Mouse (Mus musculus) kidney, postnatal 0 days (tissue): Measurements from ENCODE around the gene Rapgef3. TPM values are rescaled to one million over a fixed set of nuclear protein-coding genes. Genes with fewer than 3 reads are reported as not detected.

Experiments used
- ATAC-seq: fragments of 200-750 bp; cut with Nextera tagmentation; replicated peaks from 2 replicates; pipeline ENCODE4 v1.8.0; 2017; ENCODE audit warnings: low read depth, moderate number of reproducible peaks, moderate TSS enrichment, moderate library complexity; ENCODE audit not compliant: low FRiP score
- DNase-seq: peaks from one replicate; pipeline ENCODE4 v3.0.0-alpha.2; 2016; ENCODE audit warnings: low spot score
- H3K27ac ChIP-seq: fragments of 300-500 bp; sonication (generic); 2 replicates; pipeline ENCODE4 v1.5.1; 2014; ENCODE audit warnings: mild to moderate bottlenecking
- H3K27me3 ChIP-seq: fragments of 300-500 bp; sonication (generic); 2 replicates; pipeline ENCODE4 v1.6.1; 2014; ENCODE audit warnings: low read length, mixed read lengths; ENCODE audit not compliant: insufficient read depth
- H3K36me3 ChIP-seq: fragments of 300-500 bp; sonication (generic); 2 replicates; pipeline ENCODE4 v1.6.1; 2014; ENCODE audit warnings: low read length, mixed read lengths; ENCODE audit not compliant: insufficient read depth
- H3K4me1 ChIP-seq: fragments of 300-500 bp; sonication (generic); replicated peaks from 2 replicates; pipeline ENCODE4 v1.6.1; 2014; ENCODE audit warnings: antibody characterized with exemption, low read length, mixed read lengths; ENCODE audit not compliant: insufficient read depth
- H3K4me2 ChIP-seq: fragments of 300-500 bp; sonication (generic); 2 replicates; pipeline ENCODE4 v1.6.1; 2014; ENCODE audit warnings: mild to moderate bottlenecking, low read length, moderate library complexity, mixed read lengths
- H3K4me3 ChIP-seq: fragments of 300-500 bp; sonication (generic); replicated peaks from 2 replicates; pipeline ENCODE4 v1.5.1; 2014; ENCODE audit warnings: low read depth, low read length
- H3K9ac ChIP-seq: fragments of 300-500 bp; sonication (generic); 2 replicates; pipeline ENCODE4 v1.6.1; 2014; ENCODE audit warnings: low read depth, low read length
- H3K9me3 ChIP-seq: fragments of 300-500 bp; sonication (generic); replicated peaks from 2 replicates; pipeline ENCODE4 v1.6.1; 2016; ENCODE audit warnings: low read length, inconsistent platforms, mixed read lengths
- CTCF ChIP-seq: IDR thresholded peaks from 2 replicates; pipeline ENCODE4 v1.5.1; 2016; ENCODE audit warnings: antibody characterized with exemption, low read depth, mild to moderate bottlenecking, moderate library complexity
- WGBS: fragments of 180-500 bp; shearing (Covaris S2); extraction: QIAGEN DNeasy Blood & Tissue Kit; methylation state at CpG from one replicate; pipeline ENCODE4 v1.1.7; 2014; 5-methylcytosine and 5-hydroxymethylcytosine counted together
- polyA plus RNA-seq: library from polyadenylated mRNA; unstranded; fragments of >200 nt; fragmentation: Nextera tagmentation; extraction: Ambion mirVana; gene quantifications from 2 replicates; pipeline ENCODE4 v1.2.1, GENCODE M21; 2015

The Rapgef3 gene
- polyA plus RNA-seq, 1 experiment from 2014 or later: 27.5 TPM

GRCm38 (mm10) chr15:97730365-97730764, 37.4 kb downstream of the Rapgef3 start:
- WGBS: 51% methylated on average over 6 of the region's 6 CpGs
- H3K9me3 ChIP-seq: no peaks in the 10 kb centered on the region

DNA sequence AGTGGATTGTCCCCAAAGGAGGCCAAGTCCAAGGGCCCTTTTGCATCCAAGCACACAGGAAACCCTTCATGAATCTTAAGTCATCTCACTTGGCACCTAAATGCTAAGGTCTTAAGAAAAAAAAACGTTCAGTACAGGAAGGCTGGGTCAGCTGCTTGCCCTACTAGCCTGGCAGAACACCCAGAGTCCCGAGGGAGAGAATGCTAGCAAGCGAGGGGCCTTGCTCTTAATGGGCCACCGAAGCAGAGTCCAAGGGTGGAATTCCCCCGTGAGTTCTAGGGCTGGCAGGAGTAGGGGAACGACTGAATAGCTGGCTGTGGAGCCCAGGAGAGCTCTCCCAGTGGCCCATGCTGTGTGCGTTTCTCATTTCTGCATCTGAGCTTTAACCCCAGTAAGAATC, 39.0 kb downstream of the Rapgef3 start:
- no peak overlapping the region for H3K4me2 ChIP-seq
- 48% methylated on average over 7 of the region's 7 CpGs for WGBS
- H3K4me3 ChIP-seq: no peak overlapping the region
- H3K27me3 ChIP-seq: no peaks in the 10 kb centered on the region
- no peak overlapping the region for H3K9ac ChIP-seq
- H3K4me1 ChIP-seq: peaks cover 8% of the 10 kb centered on the region; the same call in 1 of the 2 replicates
- H3K9me3 ChIP-seq: no peaks in the 10 kb centered on the region
- no peak overlapping the region for H3K27ac ChIP-seq
- TF ChIP-seq CTCF: no peak
- DNase-seq (no peak), ATAC-seq (peak; percentile 69)
- H3K36me3 ChIP-seq: no peaks in the 10 kb centered on the region

More at GRCm38 (mm10) chr15:97730365-97730764, 37.4 kb downstream of the Rapgef3 start:
- Histone ChIP-seq H3K36me3 (no peaks in the 10 kb centered on the region), H3K27me3 (no peaks in the 10 kb centered on the region), H3K4me1 (peaks cover 8% of the 10 kb centered on the region; the same call in 1 of the 2 replicates), H3K27ac (no peak overlapping the region), H3K4me2 (no peak overlapping the region), H3K9ac (no peak overlapping the region), H3K4me3 (no peak overlapping the region)
- ATAC-seq (no peak; the same call in 1 of the 2 replicates), DNase-seq (no peak)
- TF ChIP-seq CTCF: no peak

DNA sequence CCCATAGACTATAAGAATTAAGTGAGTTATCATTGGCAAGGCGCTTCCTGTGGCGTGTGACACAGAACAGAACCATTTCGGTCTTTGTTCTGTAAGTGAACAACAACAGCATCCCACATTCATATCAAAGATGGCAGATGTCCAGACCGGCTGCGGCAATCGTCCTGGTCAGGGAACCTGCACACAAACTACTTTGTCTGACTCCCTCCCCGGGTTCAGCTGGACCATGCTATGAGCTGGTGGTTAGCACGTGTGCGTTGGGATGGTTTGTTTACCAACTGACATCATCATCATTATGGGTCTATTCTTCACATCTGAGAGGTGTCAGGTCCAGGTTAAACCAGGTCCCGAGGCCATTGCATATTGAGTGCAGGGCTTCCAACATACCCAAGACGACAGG, 39.4 kb downstream of the Rapgef3 start:
- Histone ChIP-seq H3K27ac (no peak overlapping the region), H3K4me3 (no peak overlapping the region), H3K4me2 (no peak overlapping the region), H3K27me3 (no peaks in the 10 kb centered on the region), H3K36me3 (no peaks in the 10 kb centered on the region), H3K4me1 (peaks cover 8% of the 10 kb centered on the region; the same call in 1 of the 2 replicates), H3K9ac (no peak overlapping the region), H3K9me3 (no peaks in the 10 kb centered on the region)
- no peak for TF ChIP-seq CTCF
- WGBS: 83% methylated on average over 11 of the region's 11 CpGs
- DNase-seq (no peak), ATAC-seq (no peak)

DNA sequence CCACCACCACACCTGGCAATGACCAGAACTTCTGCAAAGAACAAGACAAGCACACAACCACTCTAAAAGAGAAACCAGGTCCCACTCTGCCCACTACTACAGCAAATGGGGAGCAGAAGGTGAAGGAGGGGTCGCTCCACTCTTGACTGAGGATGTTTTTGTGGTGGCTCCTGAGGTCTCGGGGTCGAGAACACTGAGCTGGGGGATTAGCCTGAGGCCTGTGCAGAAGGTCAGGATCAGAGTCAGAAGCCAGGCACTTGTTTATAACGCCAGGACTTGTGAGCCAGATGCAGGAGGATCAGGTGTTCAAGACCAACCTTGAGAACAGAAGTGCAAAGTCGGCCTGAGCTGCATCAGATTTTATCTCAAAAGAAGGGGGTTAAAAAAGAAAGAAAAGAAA, 40.3 kb downstream of the Rapgef3 start:
- Histone ChIP-seq H3K4me2 (no peak overlapping the region), H3K27me3 (no peaks in the 10 kb centered on the region), H3K9me3 (no peaks in the 10 kb centered on the region), H3K9ac (no peak overlapping the region), H3K36me3 (no peaks in the 10 kb centered on the region), H3K4me3 (no peak overlapping the region), H3K27ac (no peak overlapping the region), H3K4me1 (peaks cover 8% of the 10 kb centered on the region; the same call in 1 of the 2 replicates)
- ATAC-seq (no peak), DNase-seq (no peak)
- no peak for TF ChIP-seq CTCF
- 80% methylated on average over 5 of the region's 5 CpGs for WGBS

- no peak for ATAC-seq
- Histone ChIP-seq H3K9me3 (no peaks in the 10 kb centered on the region), H3K4me1 (peaks cover 8% of the 10 kb centered on the region; the same call in 1 of the 2 replicates), H3K36me3 (no peaks in the 10 kb centered on the region), H3K27ac (no peak overlapping the region), H3K4me3 (no peak overlapping the region), H3K9ac (no peak overlapping the region), H3K4me2 (no peak overlapping the region), H3K27me3 (no peaks in the 10 kb centered on the region)
- WGBS: 57% methylated on average over 8 of the region's 8 CpGs
- no peak for DNase-seq
- no peak for TF ChIP-seq CTCF
These were observed 40.7 kb downstream of the Rapgef3 start for GRCm38 (mm10) chr15:97727048-97727447.

DNA sequence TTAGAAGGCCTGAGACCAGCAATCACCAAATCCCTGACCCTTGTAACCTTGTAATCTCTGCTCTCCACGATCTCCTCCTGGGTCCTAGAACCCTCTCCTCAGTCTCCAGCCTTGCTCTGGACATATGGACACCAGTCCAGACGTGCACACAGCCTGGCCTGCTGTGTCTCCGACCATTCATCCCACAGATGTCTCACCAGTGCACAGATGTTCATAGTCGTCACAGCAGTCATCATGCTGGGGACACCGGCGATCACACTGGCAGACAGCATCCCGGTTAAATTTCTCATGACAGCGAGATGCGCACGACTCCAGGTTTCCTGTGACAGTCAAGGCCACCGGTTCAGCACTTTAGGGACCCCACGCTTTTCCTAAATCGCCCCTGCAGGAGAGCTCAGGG, 41.5 kb downstream of the Rapgef3 start:
- Histone ChIP-seq H3K4me1 (peaks cover 14% of the 10 kb centered on the region), H3K4me2 (no peak overlapping the region), H3K9me3 (no peaks in the 10 kb centered on the region), H3K9ac (no peak overlapping the region), H3K4me3 (no peak overlapping the region), H3K36me3 (no peaks in the 10 kb centered on the region), H3K27ac (no peak overlapping the region), H3K27me3 (no peaks in the 10 kb centered on the region)
- ATAC-seq: no peak
- no peak for DNase-seq
- 88% methylated on average over 13 of the region's 13 CpGs for WGBS
- TF ChIP-seq CTCF: no peak

DNA sequence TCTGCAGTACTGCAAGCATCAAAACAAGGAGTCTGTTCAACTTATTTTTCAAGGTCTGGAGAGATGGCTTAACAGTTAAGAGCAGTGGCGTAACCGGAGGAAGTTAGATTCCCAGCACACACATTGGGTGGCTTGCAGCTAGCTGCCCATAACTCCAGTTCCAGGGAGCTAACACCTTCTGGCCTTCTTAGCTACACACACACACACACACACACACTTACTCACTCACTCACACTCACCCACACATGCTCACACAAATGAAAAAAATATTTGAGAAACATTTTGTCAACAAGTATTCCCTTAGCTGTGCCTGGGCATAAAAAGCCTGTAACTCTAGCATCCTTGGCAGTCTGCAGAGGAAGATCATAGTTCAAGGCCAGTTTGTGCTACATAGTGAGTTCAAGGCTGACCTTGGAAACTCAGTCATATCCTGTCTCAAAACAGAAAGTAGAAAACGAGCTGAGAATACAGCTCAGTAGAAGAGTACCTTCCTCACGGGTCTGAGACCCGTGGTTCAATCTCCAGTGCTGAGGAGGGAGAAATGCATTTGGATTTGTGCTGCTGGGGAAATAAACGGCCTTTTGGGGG, 42.5 kb downstream of the Rapgef3 start:
- Histone ChIP-seq H3K27me3 (no peaks in the 10 kb centered on the region), H3K9ac (no peak overlapping the region), H3K4me3 (no peak overlapping the region), H3K27ac (no peak overlapping the region), H3K4me1 (peaks cover 20% of the 10 kb centered on the region), H3K9me3 (no peaks in the 10 kb centered on the region), H3K4me2 (no peak overlapping the region), H3K36me3 (no peaks in the 10 kb centered on the region)
- DNase-seq: no peak
- no peak for ATAC-seq
- 75% methylated on average over 6 of the region's 6 CpGs for WGBS
- TF ChIP-seq CTCF: no peak
